Mouse (Mus musculus) heart, postnatal 0 days (tissue): Measurements from ENCODE around the gene Nedd8. TPM values are rescaled to one million over a fixed set of nuclear protein-coding genes. Genes with fewer than 3 reads are reported as not detected.
A peak's percentile ranks its signal among the peaks of the same experiment; 100 is the strongest.

ENCODE experiments used
- ATAC-seq: fragments of 200-750 bp; cut with Nextera tagmentation; 2 replicates; pipeline ENCODE4 v1.8.0; 2017; ENCODE audit warnings: low read depth, moderate number of reproducible peaks, moderate library complexity; ENCODE audit not compliant: insufficient read depth
- DNase-seq: peaks from one replicate; pipeline ENCODE4 v3.0.0-alpha.2; 2016; ENCODE audit warnings: low spot score
- H3K27ac ChIP-seq: fragments of 300-500 bp; sonication (generic); 2 replicates; pipeline ENCODE4 v1.5.1; 2014; ENCODE audit warnings: low read depth, mild to moderate bottlenecking
- H3K27me3 ChIP-seq: fragments of 300-500 bp; sonication (generic); 2 replicates; pipeline ENCODE4 v1.6.1; 2014; ENCODE audit warnings: low read length, mixed read lengths; ENCODE audit not compliant: control insufficient read depth, insufficient read depth
- H3K36me3 ChIP-seq: fragments of 300-500 bp; sonication (generic); replicated peaks from 2 replicates; pipeline ENCODE4 v1.6.1; 2014; ENCODE audit warnings: low read length, mixed read lengths; ENCODE audit not compliant: control insufficient read depth, insufficient read depth
- H3K4me1 ChIP-seq: fragments of 300-500 bp; sonication (generic); 2 replicates; pipeline ENCODE4 v1.6.1; 2014; ENCODE audit warnings: antibody characterized with exemption; ENCODE audit not compliant: control insufficient read depth, insufficient read depth
- H3K4me2 ChIP-seq: fragments of 300-500 bp; sonication (generic); 2 replicates; pipeline ENCODE4 v1.6.1; 2014; ENCODE audit warnings: low read depth, mild to moderate bottlenecking, low read length, moderate library complexity
- H3K4me3 ChIP-seq: fragments of 300-500 bp; sonication (generic); 2 replicates; pipeline ENCODE4 v1.5.1; 2014; ENCODE audit warnings: low read depth, low read length
- H3K9ac ChIP-seq: fragments of 300-500 bp; sonication (generic); replicated peaks from 2 replicates; pipeline ENCODE4 v1.6.1; 2014; ENCODE audit warnings: low read depth, low read length, mixed read lengths
- H3K9me3 ChIP-seq: fragments of 300-500 bp; sonication (generic); replicated peaks from 2 replicates; pipeline ENCODE4 v1.6.1; 2016; ENCODE audit warnings: low read length; ENCODE audit not compliant: control insufficient read depth
- CTCF ChIP-seq: IDR thresholded peaks from 2 replicates; pipeline ENCODE4 v1.5.1; 2016; ENCODE audit warnings: antibody characterized with exemption, control low read depth, low read depth
- EP300 ChIP-seq: IDR thresholded peaks from 2 replicates; pipeline ENCODE4 v1.6.1; 2016; ENCODE audit warnings: antibody characterized with exemption, low read depth
- WGBS: fragments of 180-500 bp; shearing (Covaris S2); extraction: QIAGEN DNeasy Blood & Tissue Kit; methylation state at CpG from one replicate; pipeline ENCODE4 v1.1.7; 2014; 5-methylcytosine and 5-hydroxymethylcytosine counted together
- polyA plus RNA-seq: library from polyadenylated mRNA; unstranded; fragments of >200 nt; fragmentation: Nextera tagmentation; extraction: Ambion mirVana; gene quantifications from 2 replicates; pipeline ENCODE4 v1.2.1, GENCODE M21; 2015
- total RNA-seq: library from RNA; depleted of rRNA; stranded (reverse); fragments of >200 nt; gene quantifications from 2 replicates; pipeline ENCODE4 v1.2.3, GENCODE M21; 2014; ENCODE audit warnings: low replicate concordance

Nedd8 gene
- total and polyA plus RNA-seq, 2 experiments from 2014 or later: 137 to 460 TPM

GRCm38 (mm10) chr14:55640816-55641215 lies 31.1 kb downstream of the Nedd8 start:
- Histone ChIP-seq H3K4me1 (peaks cover 17% of the 10 kb centered on the region), H3K4me2 (no peak overlapping the region), H3K27ac (no peak overlapping the region), H3K9me3 (no peaks in the 10 kb centered on the region), H3K9ac (no peak overlapping the region), H3K36me3 (peaks cover 53% of the 10 kb centered on the region), H3K4me3 (no peak overlapping the region), H3K27me3 (no peaks in the 10 kb centered on the region)
- 94% methylated on average over 14 of the region's 14 CpGs for WGBS
- TF ChIP-seq EP300 (no peak), CTCF (no peak)
- DNase-seq (no peak), ATAC-seq (no peak)

GRCm38 (mm10) chr14:55637795-55638194 lies 34.1 kb downstream of the Nedd8 start, which contains the start of gene Gm49378:
Gene Gm49378, minus strand, starts transcription at chr14:55637895.
- no peak within 1 kb of the TSS for H3K4me3 ChIP-seq
- 89% methylated on average over 9 of the region's 9 CpGs for WGBS
- no peak within 1 kb of the TSS for H3K27ac ChIP-seq
- peaks cover 18% of the 10 kb centered on the region for H3K4me1 ChIP-seq
- TF ChIP-seq EP300 (no peak), CTCF (no peak)
- H3K4me2 ChIP-seq: no peak within 1 kb of the TSS
- no peaks in the 10 kb centered on the region for H3K27me3 ChIP-seq
- ATAC-seq: no peak
- DNase-seq: no peak
- no peak within 1 kb of the TSS for H3K9ac ChIP-seq
- peaks cover 67% of the 10 kb centered on the region for H3K36me3 ChIP-seq
- H3K9me3 ChIP-seq: no peaks in the 10 kb centered on the region

DNA sequence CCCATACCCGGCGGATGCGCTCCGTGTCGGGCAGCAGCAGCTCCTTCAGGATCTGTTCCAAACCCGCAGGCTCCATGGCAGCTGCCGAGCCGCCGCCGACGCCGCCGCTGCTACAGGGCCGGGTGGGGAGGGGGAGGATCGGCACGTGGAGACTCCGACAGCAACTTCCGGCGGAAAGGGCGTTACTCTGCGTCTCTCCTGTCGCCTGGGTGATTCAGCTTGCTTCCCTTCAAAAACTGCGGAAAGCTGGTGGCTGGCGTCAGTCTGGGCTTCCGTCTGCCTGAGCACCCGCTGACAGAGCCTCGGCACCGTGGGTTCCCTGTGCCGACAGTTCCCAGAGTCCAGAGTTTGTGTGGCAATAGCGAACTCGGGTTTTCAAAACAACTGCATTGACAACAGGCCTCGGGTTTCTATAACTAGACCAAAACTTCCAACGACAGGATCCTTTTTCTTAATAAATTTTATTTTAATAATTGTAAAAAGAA lies 36.4 kb downstream of the Nedd8 start, which contains the start of gene Ipo4:
Gene Ipo4, minus strand, starts transcription at position 435 of the 485 bp plus-strand sequence.
- peak within 1 kb of the TSS; percentile 66 for H3K4me3 ChIP-seq
- ATAC-seq: peak; percentile 89
- peaks cover 79% of the 10 kb centered on the region for H3K36me3 ChIP-seq
- H3K9me3 ChIP-seq: no peaks in the 10 kb centered on the region
- H3K4me2 ChIP-seq: peak within 1 kb of the TSS; percentile 96
- peaks cover 6% of the 10 kb centered on the region; the same call in 1 of the 2 replicates for H3K4me1 ChIP-seq
- no peaks in the 10 kb centered on the region for H3K27me3 ChIP-seq
- peak within 1 kb of the TSS; percentile 56 for H3K27ac ChIP-seq
- DNase-seq: peak; percentile 89
- TF ChIP-seq EP300 (peak; percentile 79; the same call in 1 of the 2 replicates), CTCF (no peak)
- peak within 1 kb of the TSS; percentile 63 for H3K9ac ChIP-seq
- under 1% methylated on average over 33 of the region's 33 CpGs for WGBS

- WGBS: 3% methylated on average over 22 of the region's 23 CpGs
- Histone ChIP-seq H3K9ac (peak overlapping the region; percentile 63), H3K4me2 (peak overlapping the region; percentile 96), H3K27ac (peak overlapping the region; percentile 56), H3K27me3 (no peaks in the 10 kb centered on the region), H3K4me1 (peaks cover 6% of the 10 kb centered on the region; the same call in 1 of the 2 replicates), H3K4me3 (peak overlapping the region; percentile 66), H3K36me3 (peaks cover 79% of the 10 kb centered on the region), H3K9me3 (no peaks in the 10 kb centered on the region)
- ATAC-seq: peak; percentile 17; the same call in 1 of the 2 replicates
- TF ChIP-seq EP300: no peak
- TF ChIP-seq CTCF: no peak
- DNase-seq: no peak
Observed at GRCm38 (mm10) chr14:55634874-55635522, 36.9 kb downstream of the Nedd8 start.

DNA sequence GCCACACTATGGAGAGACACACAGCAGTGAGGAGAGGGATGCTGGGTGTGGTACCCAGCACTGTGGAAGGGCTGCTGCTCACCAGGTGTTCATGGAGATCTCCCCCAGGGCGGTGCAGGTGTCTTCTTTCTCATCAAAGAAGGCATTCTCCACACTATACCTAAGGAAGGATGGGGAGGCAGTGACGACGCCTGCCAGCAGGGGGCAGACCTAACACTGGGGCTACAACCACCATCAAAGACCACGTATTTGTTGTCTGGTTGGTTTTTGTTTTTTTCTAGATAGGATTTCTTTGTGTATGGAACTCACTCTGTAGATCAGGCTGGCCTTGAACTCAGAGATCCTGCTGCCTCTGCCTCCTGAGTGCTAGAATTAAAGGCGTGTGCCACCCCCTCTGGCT lies 42.6 kb downstream of the Nedd8 start:
- ATAC-seq (no peak), DNase-seq (no peak)
- no peak overlapping the region for H3K4me2 ChIP-seq
- no peak overlapping the region for H3K27ac ChIP-seq
- no peaks in the 10 kb centered on the region for H3K27me3 ChIP-seq
- TF ChIP-seq EP300: no peak
- peak; percentile 68 for TF ChIP-seq CTCF
- no peaks in the 10 kb centered on the region for H3K4me1 ChIP-seq
- H3K9ac ChIP-seq: no peak overlapping the region
- WGBS: 46% methylated on average over 5 of the region's 5 CpGs
- H3K36me3 ChIP-seq: peaks cover 95% of the 10 kb centered on the region
- no peak overlapping the region for H3K4me3 ChIP-seq
- H3K9me3 ChIP-seq: no peaks in the 10 kb centered on the region
